Mouse (Mus musculus) erythroblast, embryonic 14.5 days (primary cell): ENCODE results near the gene Lysmd3.

Experiments used
- GATA1 ChIP-seq: IDR thresholded peaks from 2 replicates; pipeline ENCODE4 v1.6.1; 2012; ENCODE audit warnings: low read length, inconsistent platforms, mixed read lengths
- TAL1 ChIP-seq: IDR thresholded peaks from 3 replicates; pipeline ENCODE4 v1.6.1; 2012; ENCODE audit warnings: low read length, inconsistent platforms, mixed read lengths

DNA sequence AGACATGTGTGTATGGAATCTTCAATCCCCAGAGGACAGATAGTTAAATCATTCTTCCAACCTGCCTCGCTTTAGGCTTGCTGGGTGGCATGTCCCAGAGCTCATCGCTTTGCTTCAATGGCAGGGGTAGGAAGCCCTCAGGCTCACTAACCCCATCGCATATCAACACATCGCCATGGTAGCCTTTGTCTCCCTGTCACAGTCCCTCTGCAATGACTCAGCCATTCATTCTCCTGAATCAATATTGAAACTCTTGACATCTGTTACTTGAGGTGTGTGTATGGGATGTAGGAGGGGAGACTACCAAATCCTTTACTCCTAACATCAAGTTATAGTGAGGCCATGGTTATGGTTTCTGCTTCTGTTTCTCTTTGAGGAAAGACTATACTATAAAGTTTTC lies 17.8 kb upstream of the Lysmd3 start:
- TF ChIP-seq GATA1: no peak
- TF ChIP-seq TAL1: no peak
